In the genomic region with DNA sequence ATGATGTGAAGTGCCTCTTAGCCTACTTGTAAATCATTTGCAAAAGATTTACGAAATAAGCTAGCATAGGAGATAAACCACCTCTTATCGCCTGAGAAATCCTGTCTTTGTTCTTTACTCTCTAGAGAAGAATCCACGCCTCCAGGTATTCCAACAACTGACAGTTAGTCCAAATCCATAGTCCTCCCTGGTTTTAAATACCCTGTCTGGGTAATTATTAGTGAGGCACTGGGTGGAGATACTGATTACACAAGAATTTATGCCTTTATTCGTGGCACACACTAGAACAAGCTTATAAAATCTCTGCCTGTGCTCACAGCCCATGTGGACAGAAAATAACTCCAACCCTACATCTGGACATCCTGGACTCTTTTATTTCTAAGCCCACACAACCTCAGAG, we compare ENCODE assay signal across 23 mouse cellular contexts.
"Had no signal": no experiment of that assay in that cellular context is flagged by ENCODE, and none has a peak within 500 bp of the region (broad histone marks: within the 10 kb centered on the region; RNA-seq: fewer than 3 reads in every experiment).

No protein-coding gene starts in this region.

- H3K4me3 ChIP-seq: limb, embryonic 10.5 days; limb, embryonic 13.5 days; midbrain, embryonic 12.5 days; midbrain, embryonic 15.5 days; neural tube, embryonic 12.5 days; neural tube, embryonic 15.5 days; stomach, embryonic 15.5 days had no signal

- H3K9ac ChIP-seq: limb, embryonic 13.5 days; liver, embryonic 14.5 days; lung, embryonic 14.5 days; midbrain, embryonic 12.5 days; midbrain, embryonic 15.5 days; neural tube, embryonic 12.5 days; neural tube, embryonic 15.5 days; stomach, embryonic 15.5 days had no signal

- H3K4me1 ChIP-seq: limb, embryonic 10.5 days; limb, embryonic 13.5 days; midbrain, embryonic 12.5 days; midbrain, embryonic 15.5 days; neural tube, embryonic 12.5 days; neural tube, embryonic 15.5 days; stomach, embryonic 15.5 days had no signal

- H3K36me3 ChIP-seq: limb, embryonic 10.5 days; limb, embryonic 13.5 days; midbrain, embryonic 12.5 days; midbrain, embryonic 15.5 days; neural tube, embryonic 12.5 days; stomach, embryonic 15.5 days had no signal

- H3K27ac ChIP-seq: hindbrain, postnatal 0 days; kidney, postnatal 0 days; limb, embryonic 10.5 days; limb, embryonic 13.5 days; liver, embryonic 14.5 days; macrophage; midbrain, embryonic 12.5 days; midbrain, embryonic 15.5 days; neural tube, embryonic 12.5 days; neural tube, embryonic 15.5 days; stomach, embryonic 15.5 days had no signal

- H3K27me3 ChIP-seq: limb, embryonic 13.5 days; midbrain, embryonic 12.5 days; midbrain, embryonic 15.5 days; neural tube, embryonic 12.5 days; neural tube, embryonic 15.5 days; stomach, embryonic 15.5 days had no signal

- H3K4me2 ChIP-seq: limb, embryonic 13.5 days; lung, embryonic 14.5 days; midbrain, embryonic 12.5 days; midbrain, embryonic 15.5 days; neural tube, embryonic 12.5 days; neural tube, embryonic 15.5 days; stomach, embryonic 15.5 days had no signal

- DNase-seq: kidney, adult 2 months; kidney, postnatal 25 days; lung, embryonic 14.5 days; right cerebral cortex, adult 18-20 months; right cerebral cortex, postnatal 14 days; right cerebral cortex, postnatal 4 days; spleen, adult 18-20 months; thymus, adult 2 months; thymus, postnatal 14 days; thymus, postnatal 4 days had no signal

- H3K9me3 ChIP-seq: limb, embryonic 10.5 days; limb, embryonic 13.5 days; midbrain, embryonic 12.5 days; midbrain, embryonic 15.5 days; neural tube, embryonic 12.5 days; neural tube, embryonic 15.5 days; stomach, embryonic 15.5 days had no signal

- ATAC-seq: hindbrain, postnatal 0 days; inflammation-experienced regulatory T-cells, adult 6 months; lung, postnatal 0 days; midbrain, embryonic 15.5 days had no signal
